Mouse (Mus musculus): Measurements from ENCODE around the gene Bst1.

- TF ChIP-seq EP300 (optimal IDR thresholded peaks at IDR 0.05) (no peak), CTCF (IDR thresholded peaks at IDR 0.05; ENCODE audit: low read depth) (no peak)
These were observed 47.1 kb upstream of the Bst1 start for GRCm38 (mm10) chr5:43771555-43771954.

Data from stomach, postnatal 0 days (tissue).